ENCODE assay signal across 8 mouse cellular contexts in the genomic region with DNA sequence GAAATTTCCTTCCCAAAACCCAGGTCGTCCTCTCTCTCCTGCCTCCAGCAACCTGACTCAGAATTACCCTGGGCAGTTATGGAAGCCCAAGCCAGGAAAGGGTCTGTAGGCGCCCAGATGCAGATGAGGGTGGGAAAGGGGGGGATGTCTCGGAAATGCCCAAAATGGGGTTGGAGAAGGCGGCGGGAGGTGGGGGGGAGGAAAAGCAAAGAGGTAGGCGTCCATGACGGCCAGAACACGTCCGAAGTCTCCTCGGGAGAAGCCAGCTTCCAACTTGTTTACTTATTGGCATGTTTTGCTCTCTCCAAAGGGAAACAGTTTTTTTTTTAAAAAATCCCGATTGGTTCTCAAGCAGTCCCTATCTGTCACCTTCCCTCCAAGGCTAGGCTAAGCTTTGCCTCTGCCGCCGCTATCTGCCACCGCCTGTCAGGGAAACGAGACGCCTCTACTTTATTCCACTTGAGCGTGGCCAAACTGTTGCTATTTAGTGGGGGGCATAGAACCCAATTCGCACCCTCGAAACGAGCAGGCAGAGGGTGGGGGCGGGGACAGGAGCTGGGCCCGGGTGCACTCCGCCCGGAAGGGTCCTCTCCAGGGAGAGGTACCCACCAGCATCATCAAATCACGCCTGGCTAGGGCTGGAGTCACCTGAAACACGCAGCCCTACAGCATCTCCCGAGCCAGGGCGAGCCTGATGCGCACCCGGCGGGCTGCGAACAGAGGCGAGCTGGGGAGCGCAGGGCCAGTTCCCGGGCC.
A peak's percentile ranks its signal among the peaks of the same experiment; 100 is the strongest.
DNase-seq lines count a peak whose midpoint lies in the region; ATAC-seq and TF ChIP-seq lines count a peak whose summit lies in the region.

No protein-coding gene starts in this region.

- no peaks in the 10 kb centered on the region for H3K36me3 ChIP-seq in lung, embryonic 15.5 days
- H3K36me3 ChIP-seq in embryonic facial prominence, embryonic 15.5 days = no peaks in the 10 kb centered on the region
- H3K36me3 ChIP-seq in hindbrain, postnatal 0 days (ENCODE audit: insufficient read depth, low read length) = no peaks in the 10 kb centered on the region
- no peaks in the 10 kb centered on the region for H3K36me3 ChIP-seq in midbrain, embryonic 12.5 days

- peak overlapping the region; percentile 43 for H3K4me3 ChIP-seq in lung, embryonic 15.5 days
- peak overlapping the region; percentile 46 for H3K4me3 ChIP-seq in embryonic facial prominence, embryonic 15.5 days (replicated peaks)
- peak overlapping the region; percentile 68 for H3K4me3 ChIP-seq in hindbrain, postnatal 0 days (ENCODE audit: low read length)
- H3K4me3 ChIP-seq in midbrain, embryonic 12.5 days = peak overlapping the region; percentile 59

- WGBS in lung, embryonic 15.5 days = 3% methylated on average over 35 of the region's 35 CpGs
- 2% methylated on average over 35 of the region's 35 CpGs for WGBS in embryonic facial prominence, embryonic 15.5 days
- WGBS in hindbrain, postnatal 0 days = under 1% methylated on average over 34 of the region's 35 CpGs
- WGBS in midbrain, embryonic 12.5 days = 2% methylated on average over 35 of the region's 35 CpGs

- no peaks in the 10 kb centered on the region for H3K9me3 ChIP-seq in lung, embryonic 15.5 days
- no peaks in the 10 kb centered on the region for H3K9me3 ChIP-seq in embryonic facial prominence, embryonic 15.5 days (replicated peaks)
- no peaks in the 10 kb centered on the region for H3K9me3 ChIP-seq in hindbrain, postnatal 0 days (ENCODE audit: low read length)
- H3K9me3 ChIP-seq in midbrain, embryonic 12.5 days = no peaks in the 10 kb centered on the region

- DNase-seq in lung, adult 18-20 months = no peak
- peak; percentile 61 for DNase-seq in brain, adult 2 months (ENCODE audit: low read depth, low spot score)
- peak; percentile 65 for DNase-seq in hindbrain, postnatal 0 days (ENCODE audit: low spot score)
- no peak for DNase-seq in left cerebral cortex, adult 8-10 months (ENCODE audit: low spot score in 2 of 2)

- H3K4me1 ChIP-seq in lung, embryonic 15.5 days = peaks cover 18% of the 10 kb centered on the region
- H3K4me1 ChIP-seq in embryonic facial prominence, embryonic 15.5 days = peaks cover 23% of the 10 kb centered on the region
- peaks cover 15% of the 10 kb centered on the region for H3K4me1 ChIP-seq in hindbrain, postnatal 0 days (ENCODE audit: insufficient read depth, low read length)
- peaks cover 27% of the 10 kb centered on the region for H3K4me1 ChIP-seq in midbrain, embryonic 12.5 days

- peak overlapping the region; percentile 85 for H3K4me2 ChIP-seq in lung, embryonic 15.5 days
- H3K4me2 ChIP-seq in embryonic facial prominence, embryonic 15.5 days (replicated peaks) = peak overlapping the region; percentile 84
- H3K4me2 ChIP-seq in hindbrain, postnatal 0 days (ENCODE audit: low read depth, low read length) = peak overlapping the region; percentile 77
- H3K4me2 ChIP-seq in midbrain, embryonic 12.5 days (replicated peaks) = peak overlapping the region; percentile 89

- peak; percentile 58; the same call in 1 of the 2 replicates for ATAC-seq in lung, embryonic 15.5 days (ENCODE audit: borderline replicate concordance, extremely low read depth, low FRiP score, low TSS enrichment)
- peak; percentile 36; the same call in 1 of the 2 replicates for ATAC-seq in embryonic facial prominence, embryonic 15.5 days (ENCODE audit: insufficient number of reproducible peaks, low FRiP score, low TSS enrichment, low read depth)
- ATAC-seq in hindbrain, postnatal 0 days = peak; percentile 25
- peak; percentile 63 for ATAC-seq in midbrain, embryonic 12.5 days (ENCODE audit: low FRiP score, low read depth)
- no peak for ATAC-seq in megakaryocyte-erythroid progenitor cell, adult 5-6 weeks (replicated peaks; ENCODE audit: low FRiP score, low TSS enrichment, poor library complexity, severe bottlenecking)

- TF ChIP-seq CTCF in hindbrain, postnatal 0 days (IDR thresholded peaks at IDR 0.05; ENCODE audit: low read depth) = no peak

- no peak overlapping the region for H3K9ac ChIP-seq in lung, embryonic 15.5 days
- no peak overlapping the region for H3K9ac ChIP-seq in embryonic facial prominence, embryonic 15.5 days
- peak overlapping the region; percentile 73 for H3K9ac ChIP-seq in hindbrain, postnatal 0 days (replicated peaks; ENCODE audit: low read length)
- peak overlapping the region; percentile 65 for H3K9ac ChIP-seq in midbrain, embryonic 12.5 days (replicated peaks)

- no peak overlapping the region for H3K27ac ChIP-seq in lung, embryonic 15.5 days
- no peak overlapping the region for H3K27ac ChIP-seq in embryonic facial prominence, embryonic 15.5 days (replicated peaks)
- H3K27ac ChIP-seq in hindbrain, postnatal 0 days = peak overlapping the region; percentile 90
- H3K27ac ChIP-seq in midbrain, embryonic 12.5 days (replicated peaks) = peak overlapping the region; percentile 74

- peaks cover 82% of the 10 kb centered on the region for H3K27me3 ChIP-seq in lung, embryonic 15.5 days
- peaks cover 82% of the 10 kb centered on the region for H3K27me3 ChIP-seq in embryonic facial prominence, embryonic 15.5 days
- no peaks in the 10 kb centered on the region; the same call in 1 of the 2 replicates for H3K27me3 ChIP-seq in hindbrain, postnatal 0 days (ENCODE audit: insufficient read depth, low read length)
- peaks cover 69% of the 10 kb centered on the region for H3K27me3 ChIP-seq in midbrain, embryonic 12.5 days

Comparison
In these comparisons a context has a peak if more than half of its experiments do, and no peak if none do; other contexts are left out.
1. H3K27ac ChIP-seq: peak in hindbrain, postnatal 0 days (single experiment) and midbrain, embryonic 12.5 days (single experiment); none in lung, embryonic 15.5 days (single experiment) and embryonic facial prominence, embryonic 15.5 days (single experiment).
2. H3K9ac ChIP-seq: peak in hindbrain, postnatal 0 days (single experiment) and midbrain, embryonic 12.5 days (single experiment); none in lung, embryonic 15.5 days (single experiment) and embryonic facial prominence, embryonic 15.5 days (single experiment).
3. DNase-seq: peak in brain, adult 2 months (single experiment) and hindbrain, postnatal 0 days (single experiment); none in lung, adult 18-20 months (0 of 2) and left cerebral cortex, adult 8-10 months (0 of 2).
4. Peak in every context shown above with its lines, with median percentiles within 50 percentile points of each other: H3K4me2 ChIP-seq and H3K4me3 ChIP-seq.